Mouse (Mus musculus) embryo, embryonic 11 days (tissue): ENCODE measurements at regions not wholly inside any gene's neighbourhood (a gene's known extent, or its start where the extent isn't known, plus 50 kb on each side); places are given as distances from the start of the nearest gene placed in this dataset.

Experiments used
- DNase-seq: peaks from one replicate; pipeline ENCODE4 v3.0.0-alpha.2; 2015

- no peak for DNase-seq
Measured at GRCm38 (mm10) chr7:142835319-142835718, 92.1 kb upstream of the Ins2 start.

DNA sequence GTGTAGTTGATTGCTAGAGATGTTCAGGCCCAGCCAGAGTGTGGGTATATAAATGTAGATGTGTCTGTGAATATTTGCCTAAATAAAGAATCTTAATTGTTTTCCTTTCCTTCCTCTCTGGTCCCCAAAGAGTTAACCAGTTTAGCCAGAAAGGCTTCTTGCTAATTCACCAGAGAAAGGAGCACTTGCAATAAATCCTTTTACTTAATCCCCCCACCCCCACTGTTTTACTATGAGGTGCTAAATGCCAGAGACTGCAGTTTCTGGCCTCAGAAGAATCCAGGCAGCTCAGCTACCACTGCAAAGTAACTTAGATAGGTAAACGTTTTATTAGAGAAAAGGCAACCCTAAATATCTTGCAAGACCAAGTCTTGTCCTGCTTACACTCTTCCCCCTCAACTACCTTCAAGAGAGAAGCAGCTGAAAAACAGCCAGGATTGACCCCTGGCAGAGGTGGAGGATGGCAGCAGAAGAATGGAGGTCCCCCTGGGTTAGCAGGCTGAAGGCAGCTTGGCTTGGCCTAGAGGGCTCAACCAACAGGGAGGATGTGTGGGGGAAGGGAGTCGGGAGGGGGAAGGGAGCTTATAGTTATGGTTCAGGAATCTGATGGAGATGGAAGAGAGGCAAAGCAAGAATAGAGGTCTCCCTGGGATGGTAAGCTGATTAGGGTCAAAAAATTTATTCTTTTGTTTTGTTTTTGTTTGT, 87.9 kb upstream of the Ins2 start:
- DNase-seq = peak; percentile 48

DNA sequence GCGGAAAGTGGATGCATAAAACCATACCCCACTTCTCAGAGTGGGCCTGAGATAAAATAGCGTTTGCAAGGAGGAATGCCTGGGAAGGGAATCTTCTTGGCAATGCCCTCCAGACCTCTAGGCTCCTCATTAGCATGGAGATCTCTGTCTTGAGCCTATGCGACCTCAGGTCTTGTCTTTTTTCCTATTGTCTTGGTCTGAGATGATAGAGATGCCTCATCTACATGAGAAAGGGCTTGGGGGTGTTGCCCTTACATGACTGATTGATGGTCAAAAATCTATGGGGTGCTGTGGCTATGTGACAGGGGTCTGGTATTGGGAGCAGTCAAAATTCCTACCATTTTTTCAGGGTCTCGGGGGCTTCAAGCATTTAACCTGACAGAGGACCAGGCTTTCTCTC, 67.5 kb upstream of the Ins2 start:
- DNase-seq = no peak

DNA sequence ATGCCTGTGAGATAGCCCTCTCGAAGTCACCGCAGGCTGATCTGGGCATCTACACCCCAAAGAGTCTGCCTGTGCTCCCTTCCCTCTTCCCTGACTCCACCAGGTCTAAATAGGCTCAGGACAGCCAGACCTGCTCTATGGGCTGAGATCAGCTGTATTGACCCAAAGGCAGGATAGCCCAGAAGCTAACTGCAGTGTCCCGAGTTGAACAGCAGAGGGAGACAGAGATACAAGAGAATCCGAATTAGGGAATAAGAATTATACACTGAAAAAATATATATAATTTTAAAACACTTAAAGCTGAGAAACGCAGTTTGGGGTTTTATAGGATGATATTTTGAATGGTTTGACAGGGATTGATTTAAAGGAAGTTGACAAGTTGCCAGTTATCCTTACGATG, 56.2 kb upstream of the Ins2 start:
- peak; percentile 62 for DNase-seq

DNA sequence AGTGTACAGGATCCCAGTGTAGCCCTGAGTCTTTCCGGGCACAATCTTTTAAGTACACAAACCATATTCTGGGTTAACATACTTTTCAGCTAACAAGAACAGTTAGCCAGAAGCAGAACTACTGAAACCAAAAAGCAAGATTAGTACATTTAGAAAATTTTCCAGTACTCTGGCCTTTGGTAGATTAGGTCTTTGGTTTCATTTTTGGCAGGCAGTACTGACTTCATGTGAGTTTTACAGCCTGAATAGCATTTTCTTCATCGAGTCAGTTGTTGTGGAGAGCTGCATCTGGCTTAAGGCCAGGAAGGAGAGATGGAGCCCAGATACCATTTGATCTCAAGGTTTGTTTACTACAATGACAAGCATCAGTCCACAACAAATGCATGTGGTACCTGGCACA, 51.3 kb upstream of the Ins2 start:
- DNase-seq = no peak
